Mouse (Mus musculus) CD4-positive, CD25-positive, alpha-beta regulatory T cell, adult 9 weeks (primary cell): ENCODE data around the gene Ndufa6. TPM values are rescaled to one million over a fixed set of nuclear protein-coding genes. Genes with fewer than 3 reads are reported as not detected.

ENCODE experiments used
- polyA plus RNA-seq: library from polyadenylated mRNA; unstranded; fragments of 100-300 nt; shearing (Covaris generic); gene quantifications from one replicate; pipeline ENCODE4 v1.2.1, GENCODE M21; 2017

The Ndufa6 gene
- polyA plus RNA-seq, result 364 TPM

GRCm38 (mm10) chr15:82354126-82354945 is at the start of gene Ndufa6:
TSS of gene Ndufa6 (minus strand) at chr15:82354322.

GRCm38 (mm10) chr15:82393922-82394321 is 39.8 kb upstream of the Ndufa6 start, which contains the start of gene Cyp2d11:
TSS of gene Cyp2d11 (minus strand) at chr15:82394022.

GRCm38 (mm10) chr15:82379871-82380713 is 26.0 kb upstream of the Ndufa6 start, which contains the start of gene Cyp2d22:
TSS of gene Cyp2d22 (minus strand) at chr15:82380260.

GRCm38 (mm10) chr15:82338593-82339112 is 15.5 kb downstream of the Ndufa6 start, which contains the start of the genes Naga, Pheta2 and Smdt1:
TSS of gene Naga (minus strand) at chr15:82338925.
TSS of gene Pheta2 (plus strand) at chr15:82338942.
TSS of gene Smdt1 (plus strand) at chr15:82338959.

Other genes with a start within 250 kb of the Ndufa6 start
- 32.0 TPM for gene Ccdc134, start 226.4 kb downstream of the Ndufa6 start, polyA plus RNA-seq
- gene Srebf2, start 207.1 kb downstream of the Ndufa6 start, polyA plus RNA-seq, result 187 TPM
- gene Shisa8, start 141.5 kb downstream of the Ndufa6 start, polyA plus RNA-seq, result not detected
- gene Tnfrsf13c, start 130.0 kb downstream of the Ndufa6 start, polyA plus RNA-seq, result 2.0 TPM
- 7.9 TPM for gene Cenpm, start 109.6 kb downstream of the Ndufa6 start, polyA plus RNA-seq
- not detected for gene 1500009C09Rik, start 101.9 kb downstream of the Ndufa6 start, polyA plus RNA-seq
- gene Sept3, start 79.4 kb downstream of the Ndufa6 start, polyA plus RNA-seq, result not detected
- not detected for gene Wbp2nl, start 55.4 kb downstream of the Ndufa6 start, polyA plus RNA-seq
- gene Naga, start 15.4 kb downstream of the Ndufa6 start, polyA plus RNA-seq, result 68.6 TPM
- gene Pheta2, start 15.4 kb downstream of the Ndufa6 start, polyA plus RNA-seq, result 5.3 TPM
- gene Smdt1, start 15.4 kb downstream of the Ndufa6 start, polyA plus RNA-seq, result 241 TPM
- 10.7 TPM for gene Cyp2d22, start 25.9 kb upstream of the Ndufa6 start, polyA plus RNA-seq
- not detected for gene Cyp2d11, start 39.7 kb upstream of the Ndufa6 start, polyA plus RNA-seq
- gene Cyp2d10, start 52.9 kb upstream of the Ndufa6 start, polyA plus RNA-seq, result not detected
- gene Cyp2d9, start 79.1 kb upstream of the Ndufa6 start, polyA plus RNA-seq, result not detected
- gene Cyp2d12, start 200.8 kb upstream of the Ndufa6 start, polyA plus RNA-seq, result not detected